Mouse (Mus musculus): ENCODE measurements around the gene Cacna1i. TPM values are rescaled to one million over a fixed set of nuclear protein-coding genes. Genes with fewer than 3 reads are reported as not detected.

Gene Cacna1i
- polyA plus RNA-seq, 1 experiment = not detected

DNA sequence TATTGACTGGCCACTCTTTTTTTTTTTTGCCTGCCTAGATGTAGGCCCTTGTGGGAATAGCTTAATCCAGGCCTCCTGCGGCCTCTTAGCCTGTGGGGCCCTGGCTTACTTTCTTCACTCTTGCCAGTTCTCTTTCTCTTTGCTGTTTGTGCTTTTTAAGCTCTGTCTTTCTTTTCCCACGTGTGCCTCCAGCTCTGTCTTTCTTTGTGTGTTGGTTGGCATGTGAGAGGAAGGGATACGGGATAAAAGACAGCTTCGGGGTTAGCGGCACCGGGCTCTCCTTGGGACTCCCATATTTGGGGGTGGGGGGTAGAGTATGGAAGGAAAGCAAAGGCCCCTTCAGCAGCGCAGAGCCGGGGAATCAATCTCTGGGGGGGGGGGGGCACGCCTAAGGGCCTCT, 151.0 kb downstream of the Cacna1i start:
- TF ChIP-seq GATA1 (IDR thresholded peaks at IDR 0.05; ENCODE audit: low read length) (no peak), TAL1 (IDR thresholded peaks at IDR 0.05; ENCODE audit: low read length) (no peak)
- H3K4me3 ChIP-seq (replicated peaks) = no peak overlapping the region
- no peaks in the 10 kb centered on the region for H3K27me3 ChIP-seq (ENCODE audit: control insufficient read depth)
- H3K9me3 ChIP-seq (ENCODE audit: control insufficient read depth, low read length) = no peaks in the 10 kb centered on the region
- H3K36me3 ChIP-seq (ENCODE audit: control insufficient read depth) = no peaks in the 10 kb centered on the region
- H3K4me1 ChIP-seq (ENCODE audit: control insufficient read depth) = no peaks in the 10 kb centered on the region

- Histone ChIP-seq H3K4me1 (ENCODE audit: control insufficient read depth) (no peaks in the 10 kb centered on the region), H3K36me3 (ENCODE audit: control insufficient read depth) (no peaks in the 10 kb centered on the region), H3K9me3 (ENCODE audit: control insufficient read depth, low read length) (no peaks in the 10 kb centered on the region), H3K27me3 (ENCODE audit: control insufficient read depth) (no peaks in the 10 kb centered on the region), H3K4me3 (replicated peaks) (no peak overlapping the region)
- no peak for TF ChIP-seq TAL1 (IDR thresholded peaks at IDR 0.05; ENCODE audit: low read length)
- TF ChIP-seq GATA1 (IDR thresholded peaks at IDR 0.05; ENCODE audit: low read length) = no peak
Measured at GRCm38 (mm10) chr15:80438423-80438822, 151.4 kb downstream of the Cacna1i start.

GRCm38 (mm10) chr15:80440195-80440594, 153.2 kb downstream of the Cacna1i start:
- no peaks in the 10 kb centered on the region for H3K27me3 ChIP-seq (ENCODE audit: control insufficient read depth)
- H3K4me1 ChIP-seq (ENCODE audit: control insufficient read depth) = no peaks in the 10 kb centered on the region

GRCm38 (mm10) chr15:80445956-80446687, 159.1 kb downstream of the Cacna1i start:
- Histone ChIP-seq H3K4me1 (ENCODE audit: control insufficient read depth) (no peaks in the 10 kb centered on the region), H3K36me3 (ENCODE audit: control insufficient read depth) (no peaks in the 10 kb centered on the region), H3K27me3 (ENCODE audit: control insufficient read depth) (no peaks in the 10 kb centered on the region), H3K4me3 (replicated peaks) (no peak overlapping the region), H3K9me3 (ENCODE audit: control insufficient read depth, low read length) (no peaks in the 10 kb centered on the region; the same call in 1 of the 2 replicates)
- TF ChIP-seq GATA1 (IDR thresholded peaks at IDR 0.05; ENCODE audit: low read length) (no peak), TAL1 (IDR thresholded peaks at IDR 0.05; ENCODE audit: low read length) (no peak)

More at GRCm38 (mm10) chr15:80440195-80440594, 153.2 kb downstream of the Cacna1i start:
- no peak overlapping the region for H3K4me3 ChIP-seq (replicated peaks)
- TF ChIP-seq TAL1 (IDR thresholded peaks at IDR 0.05; ENCODE audit: low read length) (no peak), GATA1 (IDR thresholded peaks at IDR 0.05; ENCODE audit: low read length) (no peak)
- H3K36me3 ChIP-seq (ENCODE audit: control insufficient read depth) = no peaks in the 10 kb centered on the region
- no peaks in the 10 kb centered on the region for H3K9me3 ChIP-seq (ENCODE audit: control insufficient read depth, low read length)

Other genes with a start within 250 kb of the Cacna1i start
- 0.41 and 1.5 TPM in 2 replicates for gene Syngr1, start 195.9 kb upstream of the Cacna1i start, polyA plus RNA-seq (2012)
- gene Rpl3, start 195.4 kb upstream of the Cacna1i start, polyA plus RNA-seq (2012) = 12.0 and 25.2 TPM in 2 replicates
- 2.2 and 3.3 TPM in 2 replicates for gene Tab1, start 154.1 kb upstream of the Cacna1i start, polyA plus RNA-seq (2012)
- gene Mgat3, start 113.5 kb upstream of the Cacna1i start, polyA plus RNA-seq (2012) = not detected in 2 replicates
- gene Mief1, start 53.2 kb upstream of the Cacna1i start, polyA plus RNA-seq (2012) = 1.5 and 1.7 TPM in 2 replicates
- not detected in 2 replicates for gene AC140267.1, start 51.4 kb upstream of the Cacna1i start, polyA plus RNA-seq (2012)
- 65.1 and 68.9 TPM in 2 replicates for gene Atf4, start 32.1 kb upstream of the Cacna1i start, polyA plus RNA-seq (2012)
- gene Rps19bp1, start 22.9 kb upstream of the Cacna1i start, polyA plus RNA-seq (2012) = 6.6 and 8.7 TPM in 2 replicates